Mouse (Mus musculus): ENCODE results near the gene Lamb2.
A peak's percentile ranks its signal among the peaks of the same experiment; 100 is the strongest.

Lamb2 gene

GRCm38 (mm10) chr9:108461675-108462074 lies 17.9 kb upstream of the Lamb2 start:
- DNase-seq (ENCODE audit: low spot score), result no peak

- DNase-seq (ENCODE audit: low spot score), result no peak
Measured at GRCm38 (mm10) chr9:108462192-108462591, 17.3 kb upstream of the Lamb2 start.

GRCm38 (mm10) chr9:108463713-108464112 lies 15.8 kb upstream of the Lamb2 start:
- DNase-seq (ENCODE audit: low spot score), result no peak

GRCm38 (mm10) chr9:108466219-108466618 lies 13.3 kb upstream of the Lamb2 start:
- no peak for DNase-seq (ENCODE audit: low spot score)

DNA sequence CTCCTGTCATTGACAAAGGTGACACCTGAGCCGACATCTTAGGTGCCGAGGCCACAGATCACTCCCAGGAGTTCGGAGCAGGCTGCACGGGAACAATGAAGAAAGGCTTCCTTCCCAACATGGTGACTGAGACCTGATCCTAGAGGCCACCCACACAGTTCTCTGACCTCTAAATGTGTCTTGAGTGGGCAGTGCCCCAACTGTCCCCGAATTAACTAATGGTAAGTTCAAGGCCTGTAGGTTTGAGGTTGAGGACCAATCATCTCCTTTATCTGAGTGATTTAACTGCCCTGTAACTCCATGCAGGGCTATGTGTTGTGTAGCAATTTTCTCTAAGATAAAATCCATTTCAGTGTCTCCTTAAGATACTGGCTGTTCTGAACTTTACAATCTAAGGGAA lies 10.1 kb upstream of the Lamb2 start:
- DNase-seq (ENCODE audit: low spot score), result no peak

GRCm38 (mm10) chr9:108469845-108470244 lies 9.7 kb upstream of the Lamb2 start:
- no peak for DNase-seq (ENCODE audit: low spot score)

DNA sequence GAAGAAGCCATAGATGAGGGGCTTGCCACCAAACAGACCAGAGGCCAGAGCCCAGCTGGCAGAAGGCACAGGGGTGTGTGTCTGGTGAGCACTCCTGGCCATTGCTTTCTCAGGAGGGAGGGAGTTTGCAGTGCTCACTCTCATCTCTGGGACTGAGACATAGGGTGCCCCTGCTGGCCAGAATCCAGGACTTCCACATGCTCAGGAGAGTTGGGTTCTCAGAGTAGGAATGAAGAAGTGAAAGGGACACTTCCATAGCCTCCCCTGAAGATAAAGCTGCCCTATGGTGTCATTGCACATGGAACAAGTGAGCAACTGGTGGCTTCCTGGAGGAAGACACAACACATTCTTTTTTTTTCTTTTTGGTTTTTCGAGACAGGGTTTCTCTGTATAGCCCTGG lies 5.0 kb upstream of the Lamb2 start:
- no peak for DNase-seq (ENCODE audit: low spot score)

- DNase-seq (ENCODE audit: low spot score), result no peak
Measured at GRCm38 (mm10) chr9:108478638-108479156, 839 bp upstream of the Lamb2 start.

DNA sequence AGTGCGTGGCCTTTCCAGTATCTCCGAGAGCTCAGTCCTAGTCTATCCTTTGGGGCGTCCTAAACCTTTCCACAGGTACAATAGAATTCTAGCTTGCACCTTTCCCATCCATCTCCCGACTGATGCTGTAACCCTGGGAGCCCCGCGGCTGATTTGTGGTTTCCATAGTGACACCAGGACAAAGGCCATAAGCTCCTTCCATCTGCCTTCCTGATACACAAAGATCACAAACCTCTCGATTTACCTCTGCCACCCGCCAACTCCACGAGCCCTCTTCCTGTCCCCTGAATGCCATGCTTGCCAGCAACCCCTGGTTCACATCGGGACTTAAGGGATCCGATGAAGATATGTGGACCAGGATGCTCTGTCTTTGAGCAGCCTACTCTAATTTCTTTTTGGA lies 295 bp upstream of the Lamb2 start:
- DNase-seq (ENCODE audit: low spot score), result no peak

DNA sequence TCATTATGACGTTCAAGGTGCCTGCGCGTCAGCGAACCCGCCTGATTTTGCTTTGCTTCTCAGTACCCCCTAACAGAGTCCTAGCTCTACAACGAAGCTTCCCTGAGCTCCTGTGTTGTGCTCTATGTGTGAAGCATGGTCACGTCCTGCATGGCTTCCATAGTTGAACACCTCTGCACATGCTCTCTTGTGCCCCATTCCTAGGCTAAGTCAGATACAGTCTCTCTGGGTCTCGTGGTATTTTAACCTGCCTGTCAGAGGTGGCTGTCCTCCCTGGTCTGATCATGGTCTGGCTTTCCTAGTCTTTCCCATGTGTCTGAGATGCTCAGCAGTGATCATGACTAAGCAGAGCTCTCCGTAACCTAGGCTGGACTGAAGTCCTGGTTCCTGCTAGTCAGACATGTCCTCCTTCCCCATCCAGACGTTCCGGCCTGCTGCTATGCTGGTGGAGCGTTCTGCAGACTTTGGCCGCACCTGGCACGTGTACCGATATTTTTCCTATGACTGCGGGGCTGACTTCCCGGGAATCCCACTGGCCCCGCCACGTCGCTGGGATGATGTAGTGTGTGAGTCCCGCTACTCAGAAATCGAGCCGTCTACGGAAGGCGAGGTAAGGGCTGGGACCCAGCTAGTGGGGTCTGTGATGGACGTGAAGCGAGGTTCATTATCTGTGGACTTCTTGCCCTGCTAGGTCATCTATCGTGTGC lies 1.4 kb downstream of the Lamb2 start:
- DNase-seq (ENCODE audit: low spot score), result no peak

GRCm38 (mm10) chr9:108481520-108482210 lies 2.1 kb downstream of the Lamb2 start:
- no peak for DNase-seq (ENCODE audit: low spot score)

DNA sequence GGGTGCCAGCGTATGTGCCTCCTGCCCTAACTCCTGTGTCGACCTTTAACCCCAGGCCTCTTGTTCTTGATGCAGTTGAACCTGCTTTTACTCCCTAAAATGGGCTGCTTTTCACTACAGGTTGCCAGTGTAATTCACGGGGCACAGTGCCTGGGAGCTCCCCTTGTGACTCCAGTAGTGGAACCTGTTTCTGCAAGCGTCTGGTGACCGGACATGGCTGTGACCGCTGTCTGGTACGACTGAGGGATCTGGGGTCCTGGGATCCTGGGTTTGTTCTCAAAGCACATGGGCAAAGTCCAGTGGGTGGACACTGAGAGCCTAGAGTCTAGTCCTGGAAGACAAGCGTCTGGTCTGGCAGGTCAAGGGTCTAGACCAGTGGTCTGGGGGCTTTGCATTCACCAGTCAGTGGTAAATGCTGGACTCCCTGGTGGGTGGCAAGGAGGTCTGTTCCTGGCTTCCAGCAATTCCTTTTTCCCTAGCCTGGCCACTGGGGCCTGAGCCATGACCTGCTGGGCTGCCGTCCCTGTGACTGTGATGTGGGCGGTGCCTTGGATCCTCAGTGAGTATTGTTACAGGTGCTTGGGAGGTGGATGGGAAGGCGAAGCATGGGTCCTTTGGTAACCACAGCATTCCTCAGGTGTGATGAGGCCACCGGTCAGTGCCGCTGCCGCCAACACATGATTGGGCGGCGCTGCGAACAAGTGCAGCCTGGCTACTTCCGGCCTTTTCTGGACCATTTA lies 3.7 kb downstream of the Lamb2 start:
- no peak for DNase-seq (ENCODE audit: low spot score)

- DNase-seq (ENCODE audit: low spot score), result no peak
Measured at GRCm38 (mm10) chr9:108484021-108484420, 4.5 kb downstream of the Lamb2 start.

DNA sequence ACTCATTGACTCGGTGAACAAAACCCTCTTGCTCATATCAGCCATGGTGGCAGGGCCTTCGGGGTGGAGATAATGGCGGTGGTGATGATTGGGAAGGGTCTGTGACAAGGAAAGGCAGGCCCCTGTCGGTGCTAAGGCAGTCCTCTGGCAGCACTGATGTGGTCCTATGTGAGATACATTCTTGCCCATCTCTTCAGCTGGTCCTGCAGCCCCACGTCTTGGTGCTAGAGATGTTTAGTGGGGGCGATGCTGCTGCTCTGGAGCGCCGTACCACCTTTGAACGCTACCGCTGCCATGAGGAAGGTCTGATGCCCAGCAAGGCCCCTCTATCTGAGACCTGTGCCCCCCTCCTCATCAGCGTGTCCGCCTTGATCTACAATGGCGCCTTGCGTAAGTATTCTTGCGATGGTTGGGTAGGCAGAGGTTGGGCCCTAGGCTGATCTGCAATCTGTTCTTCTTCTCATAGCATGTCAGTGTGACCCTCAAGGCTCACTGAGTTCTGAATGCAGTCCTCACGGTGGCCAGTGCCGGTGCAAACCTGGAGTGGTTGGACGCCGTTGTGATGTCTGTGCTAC lies 5.9 kb downstream of the Lamb2 start:
- no peak for DNase-seq (ENCODE audit: low spot score)

DNA sequence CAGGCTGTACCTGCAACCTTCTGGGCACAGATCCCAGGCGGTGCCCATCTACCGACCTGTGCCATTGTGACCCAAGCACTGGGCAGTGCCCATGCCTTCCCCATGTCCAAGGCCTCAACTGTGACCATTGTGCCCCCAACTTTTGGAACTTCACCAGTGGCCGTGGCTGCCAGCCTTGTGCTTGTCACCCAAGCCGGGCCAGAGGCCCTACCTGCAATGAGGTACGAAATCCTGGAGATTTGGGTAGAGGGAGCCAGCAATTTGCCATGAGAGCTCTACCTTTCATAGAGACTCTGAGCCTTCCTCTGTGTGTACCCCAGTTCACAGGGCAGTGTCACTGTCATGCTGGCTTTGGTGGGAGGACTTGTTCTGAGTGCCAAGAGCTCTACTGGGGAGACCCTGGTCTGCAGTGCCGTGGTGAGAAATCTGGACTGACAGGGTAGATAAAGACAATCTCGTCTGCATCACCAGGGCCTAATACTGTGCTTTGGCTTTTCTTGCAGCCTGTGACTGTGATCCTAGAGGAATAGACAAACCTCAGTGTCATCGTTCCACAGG lies 7.5 kb downstream of the Lamb2 start:
- DNase-seq (ENCODE audit: low spot score), result no peak

GRCm38 (mm10) chr9:108488403-108488802 lies 8.9 kb downstream of the Lamb2 start:
- no peak for DNase-seq (ENCODE audit: low spot score)

DNA sequence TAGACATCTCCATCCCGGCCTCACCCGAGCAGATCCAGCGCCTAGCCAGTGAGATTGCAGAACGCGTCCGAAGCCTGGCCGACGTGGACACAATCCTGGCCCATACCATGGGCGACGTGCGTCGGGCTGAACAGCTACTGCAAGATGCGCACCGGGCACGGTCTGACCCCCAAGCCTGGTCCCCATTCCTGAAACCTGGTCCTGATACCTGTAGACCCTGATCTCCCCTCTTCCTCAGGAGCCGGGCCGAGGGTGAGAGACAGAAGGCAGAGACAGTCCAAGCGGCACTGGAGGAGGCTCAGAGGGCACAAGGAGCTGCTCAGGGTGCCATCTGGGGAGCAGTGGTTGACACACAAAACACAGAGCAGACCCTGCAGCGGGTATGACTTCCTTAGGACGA lies 9.7 kb downstream of the Lamb2 start:
- DNase-seq (ENCODE audit: low spot score), result no peak

- no peak for DNase-seq (ENCODE audit: low spot score)
Measured at GRCm38 (mm10) chr9:108489702-108490558, 10.4 kb downstream of the Lamb2 start.

DNA sequence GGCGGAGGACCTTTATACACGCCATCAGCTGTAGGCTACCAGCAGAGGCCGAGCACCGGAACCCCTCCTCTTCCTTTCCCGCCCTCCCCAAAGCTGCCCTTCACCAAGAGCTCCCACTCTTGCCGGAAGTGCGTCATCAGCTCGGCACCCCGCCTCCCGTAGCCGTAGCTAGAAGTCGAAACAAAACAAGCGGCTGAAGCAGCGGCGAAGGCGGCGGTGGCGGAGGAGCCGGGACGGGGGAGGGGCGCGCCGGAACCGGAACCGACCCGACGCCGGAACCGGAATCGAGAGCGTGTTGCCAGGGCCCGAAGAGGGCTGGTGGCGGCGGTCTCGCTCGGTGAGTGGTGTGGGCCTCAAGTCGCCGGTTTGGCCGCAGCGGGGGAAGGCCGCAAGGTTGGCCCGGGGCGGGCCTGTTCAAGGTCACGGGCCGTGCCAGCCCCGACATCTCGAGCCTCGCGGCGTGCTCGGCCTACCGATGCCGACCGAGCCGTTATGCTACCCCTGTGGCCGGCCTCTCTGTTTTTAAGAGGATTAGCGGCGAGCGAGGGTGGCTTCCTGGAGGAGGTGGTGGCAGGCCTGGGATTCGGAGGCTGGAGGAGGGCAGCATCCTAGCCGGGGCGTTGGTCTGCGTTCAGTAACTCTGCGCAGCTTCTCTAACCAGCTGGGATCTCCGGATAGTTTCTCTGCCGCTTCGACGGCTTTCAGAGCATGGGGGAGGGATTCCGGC lies 11.2 kb downstream of the Lamb2 start, which contains the start of gene Usp19:
Gene Usp19, plus strand, starts transcription at position 44 of the 727 bp plus-strand sequence.
- DNase-seq (ENCODE audit: low spot score), result peak; percentile 85

DNA sequence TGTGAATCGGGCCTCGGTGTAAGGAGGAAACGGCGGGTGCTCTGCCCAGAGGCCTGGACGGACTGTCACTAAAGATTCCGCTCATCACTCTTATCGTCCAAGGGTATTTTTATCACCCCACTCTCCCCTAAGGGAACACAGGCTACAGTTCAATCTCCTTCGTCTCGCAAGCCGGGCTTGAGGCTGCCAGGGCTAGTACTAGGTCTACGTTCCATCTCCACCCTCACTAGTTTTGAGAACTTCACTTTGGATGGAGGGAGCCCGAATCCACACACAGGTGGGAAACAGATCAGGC lies 11.7 kb downstream of the Lamb2 start:
- no peak for DNase-seq (ENCODE audit: low spot score)
